Mouse (Mus musculus) thymus, postnatal 10 days (tissue): ENCODE results near the gene Kcnn4.

Experiments
- DNase-seq, 2 experiments: peaks; one replicate each; pipeline ENCODE4 v3.0.0; 2021; ENCODE audit warnings: low spot score in 2 of 2

Gene Kcnn4

GRCm38 (mm10) chr7:24369731-24370541 is at the start of gene Kcnn4:
TSS of gene Kcnn4 (plus strand) at chr7:24370263.
- peak; percentile 71 to 75 for DNase-seq

- DNase-seq = no peak
Measured at GRCm38 (mm10) chr7:24322593-24322992, 47.5 kb upstream of the Kcnn4 start.

GRCm38 (mm10) chr7:24325197-24325596 is 44.9 kb upstream of the Kcnn4 start:
- DNase-seq = no peak

GRCm38 (mm10) chr7:24325675-24326128 is 44.4 kb upstream of the Kcnn4 start:
- no peak for DNase-seq

- no peak for DNase-seq
Measured at GRCm38 (mm10) chr7:24326273-24327135, 43.6 kb upstream of the Kcnn4 start.

GRCm38 (mm10) chr7:24327281-24327975 is 42.6 kb upstream of the Kcnn4 start:
- DNase-seq = no peak

GRCm38 (mm10) chr7:24333304-24333986 is 36.6 kb upstream of the Kcnn4 start, which contains the start of gene Tescl:
TSS of gene Tescl (minus strand) at chr7:24333936.
- no peak for DNase-seq

GRCm38 (mm10) chr7:24335699-24336309 is 34.3 kb upstream of the Kcnn4 start:
- peak; percentile 53 to 76 for DNase-seq

GRCm38 (mm10) chr7:24338241-24338640 is 31.8 kb upstream of the Kcnn4 start:
- DNase-seq = no peak

- DNase-seq = no peak
Measured at GRCm38 (mm10) chr7:24343701-24344272, 26.3 kb upstream of the Kcnn4 start.

GRCm38 (mm10) chr7:24346444-24346843 is 23.6 kb upstream of the Kcnn4 start:
- DNase-seq = no peak

- no peak for DNase-seq
Measured at GRCm38 (mm10) chr7:24348896-24349295, 21.2 kb upstream of the Kcnn4 start, which contains the start of gene Lypd5. TSS of gene Lypd5 (plus strand) at chr7:24349196.

- DNase-seq = no peak
Measured at GRCm38 (mm10) chr7:24355646-24356045, 14.4 kb upstream of the Kcnn4 start.

- no peak for DNase-seq
Measured at GRCm38 (mm10) chr7:24356081-24356480, 14.0 kb upstream of the Kcnn4 start.

GRCm38 (mm10) chr7:24357899-24358298 is 12.2 kb upstream of the Kcnn4 start:
- DNase-seq = peak in 1 of 2 experiments; percentile 44

- peak in 1 of 2 experiments; percentile 20 for DNase-seq
Measured at GRCm38 (mm10) chr7:24359269-24359668, 10.8 kb upstream of the Kcnn4 start.

- DNase-seq = no peak
Measured at GRCm38 (mm10) chr7:24361001-24361400, 9.1 kb upstream of the Kcnn4 start.

- DNase-seq = peak; percentile 55 to 72
Measured at GRCm38 (mm10) chr7:24363228-24363627, 6.8 kb upstream of the Kcnn4 start.

GRCm38 (mm10) chr7:24364827-24365226 is 5.2 kb upstream of the Kcnn4 start:
- peak; percentile 84 to 93 for DNase-seq

GRCm38 (mm10) chr7:24365258-24366014 is 4.6 kb upstream of the Kcnn4 start:
- no peak for DNase-seq
